Mouse (Mus musculus): ENCODE data around the gene Tmem236. TPM values are rescaled to one million over a fixed set of nuclear protein-coding genes. Genes with fewer than 3 reads are reported as not detected.
A peak's percentile ranks its signal among the peaks of the same experiment; 100 is the strongest.

Gene Tmem236
- polyA plus RNA-seq, 1 experiment from 2014 or later = not detected

MicroRNAs within 50 kb of the gene (microRNA counts, 519-probe panel; counts per million panel counts)
- microRNA mmu-miR-511 = 110 counts per million, percentile 56 among the panel's probes with 10 or more counts

Small RNA genes within 50 kb of the gene (microRNA-seq; reads per million reads assigned to microRNA genes)
- gene Mir511 = 1.6 reads per million

Other genes with a start within 250 kb of the Tmem236 start
- 56.6 and 66.1 TPM in 2 replicates for gene Hacd1, start 118.4 kb upstream of the Tmem236 start, polyA plus RNA-seq (2015; fragmentation: Nextera tagmentation; extraction: Ambion mirVana)
- 121 and 126 TPM in 2 replicates for gene Stam, start 100.4 kb upstream of the Tmem236 start, polyA plus RNA-seq (2015; fragmentation: Nextera tagmentation; extraction: Ambion mirVana)
- 4.7 and 5.4 TPM in 2 replicates for gene Mrc1, start 54.9 kb downstream of the Tmem236 start, polyA plus RNA-seq (2015; fragmentation: Nextera tagmentation; extraction: Ambion mirVana)
- 1.4 and 2.4 TPM in 2 replicates for gene Slc39a12, start 213.8 kb downstream of the Tmem236 start, polyA plus RNA-seq (2015; fragmentation: Nextera tagmentation; extraction: Ambion mirVana)